Mouse (Mus musculus): ENCODE data around the gene Ficd. TPM values are rescaled to one million over a fixed set of nuclear protein-coding genes. Genes with fewer than 3 reads are reported as not detected.
A peak's percentile ranks its signal among the peaks of the same experiment; 100 is the strongest.
"Not testable (repeated sequence)": the region's sequence is repeated elsewhere in the genome, so short reads cannot be mapped to it uniquely, and the experiment has no call there.

Gene Ficd
- polyA plus RNA-seq, 1 experiment from 2014 or later = 6.0 TPM

- 98% methylated on average over 3 of the region's 3 CpGs for WGBS
- no peaks in the 10 kb centered on the region for H3K9me3 ChIP-seq
- no peak overlapping the region for H3K4me3 ChIP-seq
- no peak for ATAC-seq (ENCODE audit: low FRiP score, low read depth)
- no peak overlapping the region for H3K27ac ChIP-seq
- H3K4me1 ChIP-seq = 0 out of 2 replicates have a peak, but pooled peaks cover 6% of the 10 kb centered on the region
- H3K4me2 ChIP-seq (replicated peaks) = no peak overlapping the region
- no peak overlapping the region for H3K9ac ChIP-seq
- peaks cover 23% of the 10 kb centered on the region for H3K36me3 ChIP-seq
- H3K27me3 ChIP-seq (replicated peaks) = no peaks in the 10 kb centered on the region
These were observed 44.6 kb downstream of the Ficd start for GRCm38 (mm10) chr5:113780082-113780752.

GRCm38 (mm10) chr5:113780763-113781162 is 45.2 kb downstream of the Ficd start:
- Histone ChIP-seq H3K4me2 (replicated peaks) (no peak overlapping the region), H3K27ac (no peak overlapping the region), H3K4me3 (no peak overlapping the region), H3K27me3 (replicated peaks) (no peaks in the 10 kb centered on the region), H3K4me1 (0 out of 2 replicates have a peak, but pooled peaks cover 6% of the 10 kb centered on the region), H3K9ac (no peak overlapping the region), H3K9me3 (no peaks in the 10 kb centered on the region), H3K36me3 (peaks cover 19% of the 10 kb centered on the region)
- WGBS = 88% methylated on average over 5 of the region's 5 CpGs
- ATAC-seq (ENCODE audit: low FRiP score, low read depth) = no peak

- no peak overlapping the region for H3K9ac ChIP-seq
- no peak overlapping the region for H3K4me2 ChIP-seq (replicated peaks)
- H3K9me3 ChIP-seq = no peaks in the 10 kb centered on the region
- H3K4me3 ChIP-seq = no peak overlapping the region
- no peak for ATAC-seq (ENCODE audit: low FRiP score, low read depth)
- H3K27me3 ChIP-seq (replicated peaks) = no peaks in the 10 kb centered on the region
- H3K4me1 ChIP-seq = 0 out of 2 replicates have a peak, but pooled peaks cover 6% of the 10 kb centered on the region
- WGBS = 79% methylated on average over 7 of the region's 7 CpGs
- peaks cover 14% of the 10 kb centered on the region for H3K36me3 ChIP-seq
- no peak overlapping the region for H3K27ac ChIP-seq
These were observed 45.7 kb downstream of the Ficd start for GRCm38 (mm10) chr5:113781254-113781653.

- Histone ChIP-seq H3K27me3 (replicated peaks) (no peaks in the 10 kb centered on the region), H3K4me2 (replicated peaks) (no peak overlapping the region), H3K27ac (no peak overlapping the region), H3K4me1 (0 out of 2 replicates have a peak, but pooled peaks cover 6% of the 10 kb centered on the region), H3K4me3 (no peak overlapping the region), H3K36me3 (peaks cover 8% of the 10 kb centered on the region), H3K9ac (no peak overlapping the region), H3K9me3 (no peaks in the 10 kb centered on the region)
- WGBS = 81% methylated on average over 7 of the region's 7 CpGs
- ATAC-seq (ENCODE audit: low FRiP score, low read depth) = no peak
These were observed 46.3 kb downstream of the Ficd start for GRCm38 (mm10) chr5:113781875-113782274.

- H3K4me1 ChIP-seq = 0 out of 2 replicates have a peak, but pooled peaks cover 6% of the 10 kb centered on the region
- no peak overlapping the region for H3K9ac ChIP-seq
- no peaks in the 10 kb centered on the region for H3K9me3 ChIP-seq
- H3K27ac ChIP-seq = no peak overlapping the region
- WGBS = 89% methylated on average over 7 of the region's 7 CpGs
- H3K4me2 ChIP-seq (replicated peaks) = no peak overlapping the region
- ATAC-seq (ENCODE audit: low FRiP score, low read depth) = no peak
- H3K27me3 ChIP-seq (replicated peaks) = no peaks in the 10 kb centered on the region
- H3K36me3 ChIP-seq = 0 out of 2 replicates have a peak, but pooled peaks cover 3% of the 10 kb centered on the region
- H3K4me3 ChIP-seq = no peak overlapping the region
These were observed 47.0 kb downstream of the Ficd start for GRCm38 (mm10) chr5:113782624-113783023.

- peak overlapping the region; percentile 4; the same call in 1 of the 2 replicates for H3K4me2 ChIP-seq (replicated peaks)
- 20% methylated on average over 12 of the region's 12 CpGs for WGBS
- no peak overlapping the region; the same call in 1 of the 2 replicates for H3K27ac ChIP-seq
- peaks cover 7% of the 10 kb centered on the region; the same call in 1 of the 2 replicates for H3K4me1 ChIP-seq
- H3K36me3 ChIP-seq = 0 out of 2 replicates have a peak, but pooled peaks cover under 1% of the 10 kb centered on the region
- H3K4me3 ChIP-seq = no peak overlapping the region
- H3K27me3 ChIP-seq (replicated peaks) = no peaks in the 10 kb centered on the region
- H3K9me3 ChIP-seq = no peaks in the 10 kb centered on the region
- H3K9ac ChIP-seq = no peak overlapping the region
- no peak for ATAC-seq (ENCODE audit: low FRiP score, low read depth)
These were observed 48.0 kb downstream of the Ficd start for GRCm38 (mm10) chr5:113783581-113784001.

- H3K4me2 ChIP-seq (replicated peaks) = peak overlapping the region; percentile 4; the same call in 1 of the 2 replicates
- H3K27ac ChIP-seq; ATAC-seq (ENCODE audit: low FRiP score, low read depth); H3K36me3 ChIP-seq; H3K9ac ChIP-seq; H3K9me3 ChIP-seq; H3K27me3 ChIP-seq (replicated peaks); H3K4me3 ChIP-seq: not testable (repeated sequence)
- peaks cover 12% of the 10 kb centered on the region for H3K4me1 ChIP-seq
- 34% methylated on average over 3 of the region's 3 CpGs for WGBS
These were observed 48.5 kb downstream of the Ficd start for GRCm38 (mm10) chr5:113784104-113784503.

GRCm38 (mm10) chr5:113786985-113787384 is 51.4 kb downstream of the Ficd start:
- 78% methylated on average over 5 of the region's 5 CpGs for WGBS
- no peaks in the 10 kb centered on the region for H3K36me3 ChIP-seq

GRCm38 (mm10) chr5:113788645-113789044 is 53.0 kb downstream of the Ficd start:
- Histone ChIP-seq H3K9me3 (no peaks in the 10 kb centered on the region), H3K36me3 (no peaks in the 10 kb centered on the region), H3K27ac (no peak overlapping the region), H3K4me1 (peaks cover 14% of the 10 kb centered on the region), H3K4me2 (replicated peaks) (no peak overlapping the region), H3K4me3 (no peak overlapping the region), H3K27me3 (replicated peaks) (no peaks in the 10 kb centered on the region), H3K9ac (no peak overlapping the region)
- no peak for ATAC-seq (ENCODE audit: low FRiP score, low read depth)
- 33% methylated on average over 6 of the region's 6 CpGs for WGBS

More at GRCm38 (mm10) chr5:113786985-113787384, 51.4 kb downstream of the Ficd start:
- H3K27me3 ChIP-seq (replicated peaks) = no peaks in the 10 kb centered on the region
- H3K4me1 ChIP-seq = peaks cover 17% of the 10 kb centered on the region
- H3K4me3 ChIP-seq = no peak overlapping the region
- ATAC-seq (ENCODE audit: low FRiP score, low read depth) = no peak
- H3K9ac ChIP-seq = no peak overlapping the region
- no peak overlapping the region for H3K4me2 ChIP-seq (replicated peaks)
- H3K27ac ChIP-seq = no peak overlapping the region
- no peaks in the 10 kb centered on the region for H3K9me3 ChIP-seq

- Histone ChIP-seq H3K4me2 (replicated peaks) (no peak overlapping the region), H3K9ac (no peak overlapping the region), H3K27me3 (replicated peaks) (no peaks in the 10 kb centered on the region), H3K27ac (no peak overlapping the region), H3K4me1 (peaks cover 11% of the 10 kb centered on the region), H3K9me3 (no peaks in the 10 kb centered on the region), H3K4me3 (no peak overlapping the region), H3K36me3 (no peaks in the 10 kb centered on the region)
- WGBS = 17% methylated on average over 7 of the region's 7 CpGs
- no peak for ATAC-seq (ENCODE audit: low FRiP score, low read depth)
These were observed 53.6 kb downstream of the Ficd start for GRCm38 (mm10) chr5:113789075-113789788.

All from neural tube, embryonic 12.5 days (tissue).